Mouse (Mus musculus) hindbrain, embryonic 15.5 days (tissue): ENCODE measurements at regions not wholly inside any gene's neighbourhood (a gene's known extent, or its start where the extent isn't known, plus 50 kb on each side); places are given as distances from the start of the nearest gene placed in this dataset.

ENCODE experiments used
- ATAC-seq: fragments of 200-750 bp; cut with Nextera tagmentation; 2 replicates; pipeline ENCODE4 v1.8.0; 2017; ENCODE audit warnings: low read depth, moderate number of reproducible peaks, moderate TSS enrichment; ENCODE audit not compliant: low FRiP score
- H3K27ac ChIP-seq: fragments of 300-500 bp; sonication (generic); replicated peaks from 2 replicates; pipeline ENCODE4 v1.5.1; 2015; ENCODE audit warnings: mild to moderate bottlenecking, inconsistent platforms
- H3K27me3 ChIP-seq: fragments of 300-500 bp; sonication (generic); 2 replicates; pipeline ENCODE4 v1.6.1; 2015; ENCODE audit warnings: control low read depth, inconsistent platforms
- H3K36me3 ChIP-seq: fragments of 300-500 bp; sonication (generic); 2 replicates; pipeline ENCODE4 v1.6.1; 2015; ENCODE audit warnings: control low read depth, inconsistent platforms
- H3K4me1 ChIP-seq: fragments of 300-500 bp; sonication (generic); replicated peaks from 2 replicates; pipeline ENCODE4 v1.6.1; 2015; ENCODE audit warnings: control low read depth, inconsistent platforms
- H3K4me2 ChIP-seq: fragments of 300-500 bp; sonication (generic); 2 replicates; pipeline ENCODE4 v1.6.1; 2015; ENCODE audit warnings: moderate library complexity, mild to moderate bottlenecking, inconsistent platforms
- H3K4me3 ChIP-seq: fragments of 300-500 bp; sonication (generic); 2 replicates; pipeline ENCODE4 v1.5.1; 2015; ENCODE audit warnings: mild to moderate bottlenecking, inconsistent platforms
- H3K9ac ChIP-seq: fragments of 300-500 bp; sonication (generic); 2 replicates; pipeline ENCODE4 v1.6.1; 2015; ENCODE audit warnings: inconsistent platforms
- H3K9me3 ChIP-seq: fragments of 300-500 bp; sonication (generic); 2 replicates; pipeline ENCODE4 v1.6.1; 2016; ENCODE audit warnings: control low read depth, inconsistent platforms
- WGBS: fragments of 180-500 bp; shearing (Covaris S2); methylation state at CpG from one replicate; pipeline ENCODE4 v1.1.7; 2015; 5-methylcytosine and 5-hydroxymethylcytosine counted together

DNA sequence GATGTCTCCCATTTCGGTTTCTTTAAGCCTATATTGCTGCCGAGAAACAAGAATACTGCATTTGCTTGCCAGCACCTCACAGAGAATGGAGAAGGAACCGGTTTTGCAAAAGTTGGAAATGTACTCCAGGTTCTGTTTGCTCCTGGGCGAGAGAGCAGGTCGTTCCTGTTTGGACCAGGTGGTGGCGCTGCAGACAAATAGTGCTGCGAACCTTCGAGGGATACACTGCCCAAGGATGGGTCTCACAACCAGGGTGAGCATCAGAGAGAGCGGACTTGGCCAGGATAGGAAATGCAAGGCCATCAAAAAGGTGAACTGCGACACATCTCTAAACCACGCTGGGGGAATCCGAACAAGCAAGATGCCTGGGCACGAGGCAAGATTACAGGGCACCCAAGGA is 54.0 kb upstream of the Ets2 start:
- Histone ChIP-seq H3K27me3 (no peaks in the 10 kb centered on the region), H3K4me1 (no peaks in the 10 kb centered on the region), H3K9ac (no peak overlapping the region), H3K9me3 (no peaks in the 10 kb centered on the region), H3K4me2 (peak overlapping the region; percentile 17; the same call in 1 of the 2 replicates), H3K36me3 (no peaks in the 10 kb centered on the region), H3K4me3 (no peak overlapping the region), H3K27ac (no peak overlapping the region)
- peak; percentile 71 for ATAC-seq
- 20% methylated on average over 13 of the region's 13 CpGs for WGBS

GRCm38 (mm10) chr16:95642784-95643590 is 56.6 kb upstream of the Erg start:
- Histone ChIP-seq H3K4me2 (no peak overlapping the region), H3K9ac (no peak overlapping the region), H3K4me3 (no peak overlapping the region), H3K9me3 (no peaks in the 10 kb centered on the region), H3K27me3 (no peaks in the 10 kb centered on the region), H3K4me1 (no peaks in the 10 kb centered on the region), H3K36me3 (no peaks in the 10 kb centered on the region), H3K27ac (no peak overlapping the region)
- 87% methylated on average over 15 of the region's 15 CpGs for WGBS
- no peak for ATAC-seq

DNA sequence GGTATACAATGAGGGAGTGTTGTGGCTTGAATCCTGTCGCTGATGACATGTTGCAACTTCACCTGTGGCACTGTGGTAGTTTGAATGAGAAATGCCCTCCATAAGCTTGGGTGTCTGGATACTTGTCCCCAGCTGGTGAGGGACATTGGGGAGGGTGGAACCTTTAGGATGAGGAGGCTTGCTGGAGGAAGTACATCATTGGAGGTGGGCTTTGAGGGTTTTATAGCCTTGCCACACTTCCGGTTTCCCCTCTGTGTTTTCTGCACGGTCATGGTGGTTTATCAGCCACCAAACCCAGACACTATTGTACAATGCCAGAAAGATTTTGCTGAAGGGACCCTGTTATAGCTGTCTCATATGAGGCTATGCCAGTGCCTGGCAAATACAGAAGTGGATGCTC is 54.3 kb upstream of the Erg start:
- no peak overlapping the region for H3K4me2 ChIP-seq
- WGBS = 93% methylated on average over 3 of the region's 3 CpGs
- ATAC-seq = no peak
- H3K9me3 ChIP-seq = no peaks in the 10 kb centered on the region
- no peaks in the 10 kb centered on the region for H3K4me1 ChIP-seq
- no peaks in the 10 kb centered on the region for H3K36me3 ChIP-seq
- H3K27ac ChIP-seq = no peak overlapping the region
- no peak overlapping the region for H3K4me3 ChIP-seq
- H3K27me3 ChIP-seq = no peaks in the 10 kb centered on the region
- no peak overlapping the region for H3K9ac ChIP-seq

- H3K4me1 ChIP-seq = no peaks in the 10 kb centered on the region
- H3K4me3 ChIP-seq = no peak overlapping the region
- H3K9ac ChIP-seq = no peak overlapping the region
- WGBS = 92% methylated on average over 3 of the region's 3 CpGs
- H3K36me3 ChIP-seq = no peaks in the 10 kb centered on the region
- H3K27me3 ChIP-seq = no peaks in the 10 kb centered on the region
- ATAC-seq = no peak
- no peak overlapping the region for H3K27ac ChIP-seq
- no peaks in the 10 kb centered on the region for H3K9me3 ChIP-seq
- H3K4me2 ChIP-seq = no peak overlapping the region
Measured at GRCm38 (mm10) chr16:95639677-95640076, 53.3 kb upstream of the Erg start.

DNA sequence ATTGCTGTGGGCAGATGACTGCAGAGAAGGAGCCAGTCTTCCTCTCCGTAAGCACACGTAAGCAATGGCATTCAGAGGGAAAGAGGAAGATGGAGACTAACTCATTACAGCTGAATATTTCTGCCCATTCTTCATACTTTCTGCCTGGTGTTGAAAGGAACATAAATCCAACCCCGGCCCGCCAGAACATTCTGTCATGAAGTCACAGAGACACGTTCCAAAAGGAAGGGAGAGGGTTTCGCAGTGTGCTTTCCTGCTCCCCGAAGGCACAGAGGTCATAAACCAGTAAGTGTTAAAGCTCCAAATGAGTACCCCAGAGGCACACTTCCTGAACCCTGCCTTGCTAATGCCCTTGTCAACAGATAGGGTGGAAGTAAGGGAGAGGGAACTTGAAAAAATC is 51.5 kb upstream of the Erg start:
- 79% methylated on average over 7 of the region's 7 CpGs for WGBS

DNA sequence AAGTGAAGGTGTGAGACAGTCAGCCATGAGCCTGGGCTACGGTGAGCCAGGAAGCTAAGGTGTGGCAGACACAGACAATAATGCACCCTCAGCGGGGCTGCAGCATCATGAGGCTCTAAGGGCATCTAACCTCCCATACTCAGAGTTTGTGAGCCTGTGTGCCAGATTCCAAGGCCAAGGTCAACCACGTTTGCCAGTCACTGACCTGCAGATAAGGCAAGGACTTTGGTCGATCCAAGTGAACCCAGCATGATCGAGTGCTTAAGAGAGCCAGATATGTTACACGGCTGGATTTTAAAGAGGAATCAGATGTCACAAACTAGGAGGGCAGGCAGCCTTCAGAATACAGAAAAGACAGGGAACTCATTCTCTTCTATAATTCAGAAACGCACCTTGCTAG is 50.2 kb upstream of the Erg start:
- 89% methylated on average over 7 of the region's 7 CpGs for WGBS
- Histone ChIP-seq H3K9ac (no peak overlapping the region), H3K4me3 (no peak overlapping the region), H3K4me2 (no peak overlapping the region), H3K9me3 (no peaks in the 10 kb centered on the region), H3K4me1 (no peaks in the 10 kb centered on the region), H3K27me3 (no peaks in the 10 kb centered on the region), H3K36me3 (no peaks in the 10 kb centered on the region), H3K27ac (no peak overlapping the region)
- ATAC-seq = no peak

More for the DNA sequence above, 51.5 kb upstream of the Erg start:
- H3K9me3 ChIP-seq = no peaks in the 10 kb centered on the region
- H3K4me3 ChIP-seq = no peak overlapping the region
- no peaks in the 10 kb centered on the region for H3K4me1 ChIP-seq
- no peak for ATAC-seq
- H3K36me3 ChIP-seq = no peaks in the 10 kb centered on the region
- no peak overlapping the region for H3K9ac ChIP-seq
- no peak overlapping the region for H3K4me2 ChIP-seq
- H3K27me3 ChIP-seq = no peaks in the 10 kb centered on the region
- no peak overlapping the region for H3K27ac ChIP-seq
